20 mouse cellular contexts compared by ENCODE assay signal in the genomic region with DNA sequence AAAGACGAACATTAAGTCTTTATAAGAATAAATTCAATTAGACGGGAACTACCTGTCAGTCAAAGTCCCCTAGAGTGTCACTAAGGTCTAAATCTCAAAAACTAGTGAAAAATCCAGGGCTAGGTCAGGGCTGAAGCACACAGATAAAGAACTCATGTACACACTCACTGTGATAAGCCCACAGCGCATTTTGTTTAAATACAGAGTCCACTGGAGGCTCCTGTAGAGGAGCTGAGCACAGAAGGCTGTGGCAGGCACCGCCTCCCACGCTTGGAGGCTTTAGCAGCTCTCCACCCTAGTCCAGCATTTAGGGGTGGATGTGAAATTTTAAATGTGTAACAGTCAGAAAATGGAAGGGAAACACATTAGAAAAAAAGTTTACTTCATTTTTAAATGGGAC.
DNase-seq lines count a peak whose midpoint lies in the region; ATAC-seq and TF ChIP-seq lines count a peak whose summit lies in the region.
"Had no signal": no experiment of that assay in that cellular context is flagged by ENCODE, and none has a peak within 500 bp of the region (broad histone marks: within the 10 kb centered on the region; RNA-seq: fewer than 3 reads in every experiment).

No protein-coding gene starts in this region.

- H3K27me3 ChIP-seq in lung, embryonic 14.5 days (ENCODE audit: insufficient read depth, low read length) = no peaks in the 10 kb centered on the region
- H3K27me3 ChIP-seq in intestine, postnatal 0 days (replicated peaks; ENCODE audit: control insufficient read depth, insufficient read depth, low read length) = no peaks in the 10 kb centered on the region
- H3K27me3 ChIP-seq in midbrain, embryonic 13.5 days = no peaks in the 10 kb centered on the region
- no peaks in the 10 kb centered on the region for H3K27me3 ChIP-seq in limb, embryonic 10.5 days (ENCODE audit: low read depth, poor library complexity, severe bottlenecking)
- H3K27me3 ChIP-seq: hindbrain, embryonic 15.5 days; neural tube, embryonic 12.5 days had no signal

- no peaks in the 10 kb centered on the region for H3K36me3 ChIP-seq in lung, embryonic 14.5 days (ENCODE audit: insufficient read depth)
- no peaks in the 10 kb centered on the region for H3K36me3 ChIP-seq in intestine, postnatal 0 days (ENCODE audit: control insufficient read depth, insufficient read depth)
- H3K36me3 ChIP-seq in midbrain, embryonic 13.5 days = no peaks in the 10 kb centered on the region
- no peaks in the 10 kb centered on the region for H3K36me3 ChIP-seq in limb, embryonic 10.5 days
- H3K36me3 ChIP-seq: hindbrain, embryonic 15.5 days; neural tube, embryonic 12.5 days had no signal

- 53% methylated on average over 5 of the region's 5 CpGs for WGBS in lung, embryonic 14.5 days
- WGBS in intestine, postnatal 0 days = 36% methylated on average over 5 of the region's 5 CpGs
- WGBS in midbrain, embryonic 13.5 days = 16% methylated on average over 5 of the region's 5 CpGs
- WGBS in limb, embryonic 10.5 days = 88% methylated on average over 5 of the region's 5 CpGs

- TF ChIP-seq CTCF in lung, embryonic 14.5 days (IDR thresholded peaks at IDR 0.05; ENCODE audit: low read depth) = no peak
- no peak for TF ChIP-seq CTCF in intestine, postnatal 0 days (IDR thresholded peaks at IDR 0.05; ENCODE audit: low read depth)

- no peak overlapping the region for H3K27ac ChIP-seq in lung, embryonic 14.5 days (ENCODE audit: low read depth)
- no peak overlapping the region for H3K27ac ChIP-seq in intestine, postnatal 0 days (ENCODE audit: low read depth, low read length)
- H3K27ac ChIP-seq in midbrain, embryonic 13.5 days = no peak overlapping the region
- no peak overlapping the region for H3K27ac ChIP-seq in limb, embryonic 10.5 days
- H3K27ac ChIP-seq: hindbrain, embryonic 15.5 days; neural tube, embryonic 12.5 days had no signal

- H3K4me3 ChIP-seq in lung, embryonic 14.5 days (ENCODE audit: low read depth, low read length) = no peak overlapping the region
- no peak overlapping the region for H3K4me3 ChIP-seq in intestine, postnatal 0 days (ENCODE audit: low read depth, low read length)
- H3K4me3 ChIP-seq in midbrain, embryonic 13.5 days (replicated peaks) = no peak overlapping the region
- H3K4me3 ChIP-seq in limb, embryonic 10.5 days = no peak overlapping the region
- H3K4me3 ChIP-seq: hindbrain, embryonic 15.5 days; neural tube, embryonic 12.5 days had no signal

- no peak overlapping the region for H3K9ac ChIP-seq in lung, embryonic 14.5 days
- no peak overlapping the region for H3K9ac ChIP-seq in intestine, postnatal 0 days (ENCODE audit: low read depth, low read length)
- H3K9ac ChIP-seq in midbrain, embryonic 13.5 days (replicated peaks) = no peak overlapping the region
- H3K9ac ChIP-seq: hindbrain, embryonic 15.5 days; neural tube, embryonic 12.5 days had no signal

- H3K9me3 ChIP-seq in lung, embryonic 14.5 days (ENCODE audit: low read depth, low read length) = no peaks in the 10 kb centered on the region
- H3K9me3 ChIP-seq in intestine, postnatal 0 days (ENCODE audit: control insufficient read depth) = no peaks in the 10 kb centered on the region
- H3K9me3 ChIP-seq in midbrain, embryonic 13.5 days = no peaks in the 10 kb centered on the region
- no peaks in the 10 kb centered on the region for H3K9me3 ChIP-seq in limb, embryonic 10.5 days (replicated peaks)
- H3K9me3 ChIP-seq: hindbrain, embryonic 15.5 days had no signal

- DNase-seq in lung, embryonic 14.5 days = peak; percentile 20
- no peak for DNase-seq in lung, postnatal 25 days (ENCODE audit: low spot score)
- DNase-seq in limb, embryonic 10.5 days (ENCODE audit: low spot score) = no peak
- DNase-seq: adrenal gland, postnatal 10 days; cerebellum, postnatal 10 days; heart, adult 18-20 months; heart, postnatal 10 days; kidney, adult 2 months; kidney, postnatal 25 days; left cerebral cortex, postnatal 4 days; right cerebral cortex, postnatal 4 days; thymus, postnatal 25 days had no signal

- no peak overlapping the region for H3K4me2 ChIP-seq in lung, embryonic 14.5 days
- H3K4me2 ChIP-seq in intestine, postnatal 0 days (replicated peaks; ENCODE audit: low read depth) = no peak overlapping the region
- no peak overlapping the region for H3K4me2 ChIP-seq in midbrain, embryonic 13.5 days (replicated peaks)
- H3K4me2 ChIP-seq: hindbrain, embryonic 15.5 days; neural tube, embryonic 12.5 days had no signal

- ATAC-seq in lung, embryonic 14.5 days (ENCODE audit: insufficient read depth) = 0 out of 2 replicates have a peak, but pooled peaks have one; percentile 24
- 0 out of 2 replicates have a peak, but pooled peaks have one; percentile 45 for ATAC-seq in erythroid progenitor cell, adult 5-6 weeks (replicated peaks; ENCODE audit: low FRiP score, poor library complexity, severe bottlenecking)
- ATAC-seq in intestine, postnatal 0 days = 0 out of 2 replicates have a peak, but pooled peaks have one; percentile 47
- 0 out of 2 replicates have a peak, but pooled peaks have one; percentile 60 for ATAC-seq in midbrain, embryonic 13.5 days
- ATAC-seq in monocyte, adult 5-6 weeks (replicated peaks; ENCODE audit: insufficient number of reproducible peaks, low FRiP score, low TSS enrichment, poor library complexity, severe bottlenecking) = no peak
- ATAC-seq: CD4-positive, CD25-positive, alpha-beta regulatory T cell, adult 4 months; lung, postnatal 0 days had no signal

- no peaks in the 10 kb centered on the region for H3K4me1 ChIP-seq in lung, embryonic 14.5 days (ENCODE audit: insufficient read depth)
- H3K4me1 ChIP-seq in intestine, postnatal 0 days (replicated peaks; ENCODE audit: control insufficient read depth, insufficient read depth, low read length) = no peaks in the 10 kb centered on the region
- peaks cover 10% of the 10 kb centered on the region for H3K4me1 ChIP-seq in midbrain, embryonic 13.5 days (replicated peaks)
- no peaks in the 10 kb centered on the region for H3K4me1 ChIP-seq in limb, embryonic 10.5 days
- H3K4me1 ChIP-seq: hindbrain, embryonic 15.5 days; neural tube, embryonic 12.5 days had no signal
